Mouse (Mus musculus) limb, embryonic 11.5 days (tissue): Measurements from ENCODE around the gene 4930432M17Rik. TPM values are rescaled to one million over a fixed set of nuclear protein-coding genes. Genes with fewer than 3 reads are reported as not detected.

ENCODE experiments used
- ATAC-seq: fragments of 200-750 bp; cut with Nextera tagmentation; 2 replicates; pipeline ENCODE4 v1.8.0; 2017; ENCODE audit warnings: low read depth; ENCODE audit not compliant: insufficient number of reproducible peaks, low FRiP score, low TSS enrichment
- DNase-seq: peaks from one replicate; pipeline ENCODE4 v3.0.0-alpha.2; 2015; ENCODE audit warnings: low spot score
- H3K27ac ChIP-seq: fragments of 300-500 bp; sonication (generic); replicated peaks from 2 replicates; pipeline ENCODE4 v1.5.1; 2014; ENCODE audit warnings: low read depth, mild to moderate bottlenecking, low read length
- H3K27me3 ChIP-seq: fragments of 300-500 bp; sonication (generic); 2 replicates; pipeline ENCODE4 v1.6.1; 2014; ENCODE audit warnings: mild to moderate bottlenecking, low read length, mixed read lengths; ENCODE audit not compliant: control insufficient read depth, insufficient read depth
- H3K36me3 ChIP-seq: fragments of 300-500 bp; sonication (generic); 2 replicates; pipeline ENCODE4 v1.6.1; 2014; ENCODE audit warnings: mild to moderate bottlenecking, low read length, moderate library complexity, mixed read lengths; ENCODE audit not compliant: control insufficient read depth, insufficient read depth
- H3K4me1 ChIP-seq: fragments of 300-500 bp; sonication (generic); 2 replicates; pipeline ENCODE4 v1.6.1; 2014; ENCODE audit warnings: low read length, mixed read lengths; ENCODE audit not compliant: control insufficient read depth, insufficient read depth
- H3K4me2 ChIP-seq: fragments of 300-500 bp; sonication (generic); 2 replicates; pipeline ENCODE4 v1.6.1; 2014; ENCODE audit warnings: low read depth, mild to moderate bottlenecking, moderate library complexity; ENCODE audit not compliant: severe bottlenecking
- H3K4me3 ChIP-seq: fragments of 300-500 bp; sonication (generic); 2 replicates; pipeline ENCODE4 v1.5.1; 2014; ENCODE audit warnings: low read depth, low read length
- H3K9ac ChIP-seq: fragments of 300-500 bp; sonication (generic); 2 replicates; pipeline ENCODE4 v1.6.1; 2014; ENCODE audit warnings: mild to moderate bottlenecking, low read length
- H3K9me3 ChIP-seq: fragments of 300-500 bp; sonication (generic); 2 replicates; pipeline ENCODE4 v1.6.1; 2016; ENCODE audit warnings: low read length; ENCODE audit not compliant: control insufficient read depth
- WGBS: fragments of 180-500 bp; shearing (Covaris S2); extraction: QIAGEN DNeasy Blood & Tissue Kit; methylation state at CpG from one replicate; pipeline ENCODE4 v1.1.7; 2014; 5-methylcytosine and 5-hydroxymethylcytosine counted together
- polyA plus RNA-seq: library from polyadenylated mRNA; unstranded; fragments of >200 nt; fragmentation: Nextera tagmentation; extraction: Ambion mirVana; gene quantifications from 2 replicates; pipeline ENCODE4 v1.2.1, GENCODE M21; 2014

Gene 4930432M17Rik
- polyA plus RNA-seq, 1 experiment from 2014 or later, result not detected

- Histone ChIP-seq H3K36me3 (no peaks in the 10 kb centered on the region), H3K4me1 (no peaks in the 10 kb centered on the region), H3K27me3 (no peaks in the 10 kb centered on the region), H3K4me2 (no peak overlapping the region), H3K4me3 (no peak overlapping the region), H3K9me3 (no peaks in the 10 kb centered on the region), H3K9ac (no peak overlapping the region), H3K27ac (no peak overlapping the region)
- WGBS, result 91% methylated on average over 3 of the region's 3 CpGs
- DNase-seq, result no peak
- ATAC-seq, result no peak
These were observed 33.3 kb downstream of the 4930432M17Rik start for GRCm38 (mm10) chr3:121703880-121704243.

DNA sequence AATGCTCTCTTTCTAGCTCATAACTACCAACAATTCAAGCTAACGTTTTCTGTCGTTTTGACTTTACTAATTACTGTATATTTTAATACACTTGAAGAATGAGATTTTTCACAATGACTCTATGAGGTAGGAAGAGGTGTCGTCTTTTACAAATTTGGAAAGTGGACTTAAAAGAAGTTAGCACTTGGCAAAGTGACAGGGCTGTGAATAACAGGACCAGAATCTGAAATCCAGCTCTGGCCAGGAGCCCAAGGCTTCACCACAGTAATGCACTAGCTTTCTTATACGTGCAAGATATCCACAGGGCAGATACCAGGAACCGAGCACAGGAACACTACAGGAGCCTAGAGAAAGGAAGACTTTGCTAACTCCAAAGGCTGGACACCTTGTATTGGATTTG, 35.5 kb downstream of the 4930432M17Rik start:
- Histone ChIP-seq H3K27ac (no peak overlapping the region), H3K27me3 (no peaks in the 10 kb centered on the region), H3K9me3 (no peaks in the 10 kb centered on the region), H3K36me3 (no peaks in the 10 kb centered on the region), H3K4me1 (no peaks in the 10 kb centered on the region), H3K9ac (no peak overlapping the region), H3K4me2 (no peak overlapping the region), H3K4me3 (no peak overlapping the region)
- no peak for ATAC-seq
- WGBS, result 83% methylated on average over 5 of the region's 5 CpGs
- DNase-seq, result no peak

GRCm38 (mm10) chr3:121707106-121707505, 36.5 kb downstream of the 4930432M17Rik start:
- H3K27me3 ChIP-seq, result no peaks in the 10 kb centered on the region
- ATAC-seq, result no peak
- H3K27ac ChIP-seq, result no peak overlapping the region
- no peak overlapping the region for H3K9ac ChIP-seq
- no peaks in the 10 kb centered on the region for H3K36me3 ChIP-seq
- H3K4me2 ChIP-seq, result no peak overlapping the region
- DNase-seq, result no peak
- H3K9me3 ChIP-seq, result no peaks in the 10 kb centered on the region
- H3K4me1 ChIP-seq, result no peaks in the 10 kb centered on the region
- 83% methylated on average over 4 of the region's 4 CpGs for WGBS
- no peak overlapping the region for H3K4me3 ChIP-seq

GRCm38 (mm10) chr3:121710894-121711531, 40.5 kb downstream of the 4930432M17Rik start:
- no peak for DNase-seq
- no peaks in the 10 kb centered on the region for H3K27me3 ChIP-seq
- no peak overlapping the region for H3K9ac ChIP-seq
- H3K4me1 ChIP-seq, result no peaks in the 10 kb centered on the region
- no peak overlapping the region for H3K27ac ChIP-seq
- no peaks in the 10 kb centered on the region for H3K9me3 ChIP-seq
- ATAC-seq, result no peak
- no peak overlapping the region for H3K4me3 ChIP-seq
- H3K4me2 ChIP-seq, result no peak overlapping the region
- no peaks in the 10 kb centered on the region for H3K36me3 ChIP-seq
- WGBS, result 87% methylated on average over 7 of the region's 7 CpGs

- Histone ChIP-seq H3K9ac (no peak overlapping the region), H3K4me3 (no peak overlapping the region), H3K9me3 (no peaks in the 10 kb centered on the region), H3K27me3 (no peaks in the 10 kb centered on the region), H3K4me1 (no peaks in the 10 kb centered on the region), H3K27ac (no peak overlapping the region), H3K4me2 (no peak overlapping the region), H3K36me3 (no peaks in the 10 kb centered on the region)
- WGBS, result 48% methylated on average over 4 of the region's 4 CpGs
- ATAC-seq, result no peak
- DNase-seq, result no peak
These were observed 41.7 kb downstream of the 4930432M17Rik start for GRCm38 (mm10) chr3:121712222-121712621.

GRCm38 (mm10) chr3:121713151-121713701, 42.7 kb downstream of the 4930432M17Rik start:
- no peaks in the 10 kb centered on the region for H3K9me3 ChIP-seq
- H3K4me1 ChIP-seq, result no peaks in the 10 kb centered on the region
- 63% methylated on average over 17 of the region's 17 CpGs for WGBS
- no peak for ATAC-seq
- H3K4me2 ChIP-seq, result no peak overlapping the region
- no peaks in the 10 kb centered on the region for H3K36me3 ChIP-seq
- no peak overlapping the region for H3K27ac ChIP-seq
- no peak for DNase-seq
- H3K4me3 ChIP-seq, result no peak overlapping the region
- no peak overlapping the region for H3K9ac ChIP-seq
- H3K27me3 ChIP-seq, result no peaks in the 10 kb centered on the region

- Histone ChIP-seq H3K27ac (no peak overlapping the region), H3K27me3 (no peaks in the 10 kb centered on the region), H3K9ac (no peak overlapping the region), H3K9me3 (no peaks in the 10 kb centered on the region), H3K36me3 (no peaks in the 10 kb centered on the region), H3K4me1 (peaks cover 3% of the 10 kb centered on the region; the same call in 1 of the 2 replicates), H3K4me2 (no peak overlapping the region), H3K4me3 (no peak overlapping the region)
- DNase-seq (no peak), ATAC-seq (no peak)
- 70% methylated on average over 8 of the region's 8 CpGs for WGBS
These were observed 43.3 kb downstream of the 4930432M17Rik start for GRCm38 (mm10) chr3:121713816-121714215.

GRCm38 (mm10) chr3:121714461-121714860, 43.9 kb downstream of the 4930432M17Rik start:
- Histone ChIP-seq H3K36me3 (no peaks in the 10 kb centered on the region), H3K4me3 (no peak overlapping the region), H3K4me1 (peaks cover 6% of the 10 kb centered on the region; the same call in 1 of the 2 replicates), H3K27ac (no peak overlapping the region), H3K27me3 (no peaks in the 10 kb centered on the region), H3K9me3 (no peaks in the 10 kb centered on the region), H3K4me2 (no peak overlapping the region), H3K9ac (no peak overlapping the region)
- DNase-seq (no peak), ATAC-seq (no peak)
- WGBS, result 83% methylated on average over 2 of the region's 2 CpGs

- Histone ChIP-seq H3K27me3 (no peaks in the 10 kb centered on the region), H3K27ac (no peak overlapping the region), H3K4me1 (peaks cover 6% of the 10 kb centered on the region; the same call in 1 of the 2 replicates), H3K36me3 (no peaks in the 10 kb centered on the region), H3K4me2 (no peak overlapping the region), H3K9ac (no peak overlapping the region), H3K4me3 (no peak overlapping the region), H3K9me3 (no peaks in the 10 kb centered on the region)
- no peak for DNase-seq
- no peak for ATAC-seq
These were observed 44.8 kb downstream of the 4930432M17Rik start for GRCm38 (mm10) chr3:121715336-121715735.
